Mouse (Mus musculus): ENCODE results near the gene Pik3ca.

The Pik3ca gene

DNA sequence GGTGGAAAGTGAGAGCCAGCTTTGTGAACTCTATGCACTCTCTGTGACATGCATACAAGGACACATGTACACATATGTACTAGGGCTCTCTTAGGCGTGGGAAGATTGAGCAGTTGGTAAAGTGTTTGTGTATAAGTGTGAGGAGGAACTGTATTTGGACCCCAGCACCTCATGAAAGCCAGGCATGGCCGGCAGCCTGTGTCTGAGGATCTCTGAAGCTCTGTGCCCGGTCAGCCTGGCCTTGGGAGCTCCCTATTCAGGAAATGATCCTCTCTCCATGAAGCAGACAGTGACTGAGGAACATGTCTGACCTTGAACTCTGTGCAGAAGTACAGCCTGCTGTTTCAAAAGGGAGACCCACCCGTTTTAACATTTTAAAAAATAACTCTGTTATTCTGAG, 41.2 kb downstream of the Pik3ca start:
- CTCF ChIA-PET: no interaction called here

DNA sequence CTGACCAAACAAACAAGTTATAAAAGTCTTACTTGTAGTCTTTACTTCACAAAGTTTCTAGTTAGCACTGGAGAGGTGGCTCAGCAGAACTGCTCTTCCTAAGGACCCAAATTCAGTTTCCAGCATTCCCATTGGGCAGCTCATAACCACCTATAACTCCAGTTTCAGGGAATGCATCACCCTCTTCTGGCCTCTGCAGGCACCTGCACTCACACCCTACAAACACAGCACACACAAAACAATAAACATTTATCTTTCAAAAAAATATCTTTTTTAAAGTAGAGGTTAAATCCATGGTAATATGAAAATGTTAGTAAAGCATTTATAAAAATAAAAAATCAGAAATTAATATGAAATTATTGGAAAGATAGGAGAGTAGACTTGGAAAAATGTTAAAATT, 44.2 kb downstream of the Pik3ca start:
- CTCF ChIA-PET: interaction anchor here (0.7 kb wide), 1 partner anchor 9 kb away, joined by 3 read pairs; no protein-coding TSS in a partner anchor

DNA sequence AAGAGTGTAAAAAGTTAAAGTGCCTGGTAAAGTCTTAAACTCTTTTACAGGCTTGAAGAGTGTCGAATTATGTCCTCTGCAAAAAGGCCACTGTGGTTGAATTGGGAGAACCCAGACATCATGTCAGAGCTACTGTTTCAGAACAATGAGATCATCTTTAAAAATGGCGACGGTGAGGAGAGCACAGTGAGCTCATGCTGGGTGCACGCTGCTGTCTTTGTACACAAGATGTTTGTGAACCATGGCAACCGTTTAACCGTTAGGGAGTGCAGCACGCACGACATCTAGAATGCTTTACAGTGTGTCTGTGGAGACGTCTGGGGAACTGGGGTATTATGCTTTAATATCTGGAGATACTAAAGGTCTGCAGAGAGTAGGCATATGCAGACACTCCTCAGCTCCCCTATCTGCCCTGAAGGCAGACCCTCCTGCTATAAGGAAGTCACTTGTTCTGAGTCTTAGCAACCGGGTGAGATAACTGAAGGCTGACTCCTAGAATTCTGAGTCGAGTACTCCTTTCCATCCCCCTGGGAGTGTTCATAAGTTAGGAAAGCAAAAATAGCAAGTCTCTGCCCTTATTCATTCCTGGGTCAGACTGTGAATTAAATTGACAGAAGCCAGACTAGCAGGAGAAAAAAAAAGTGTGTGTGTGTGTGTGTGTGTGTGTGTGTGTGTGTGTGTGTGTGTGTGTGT, 57.0 kb downstream of the Pik3ca start:
- CTCF ChIA-PET: no interaction called here

DNA sequence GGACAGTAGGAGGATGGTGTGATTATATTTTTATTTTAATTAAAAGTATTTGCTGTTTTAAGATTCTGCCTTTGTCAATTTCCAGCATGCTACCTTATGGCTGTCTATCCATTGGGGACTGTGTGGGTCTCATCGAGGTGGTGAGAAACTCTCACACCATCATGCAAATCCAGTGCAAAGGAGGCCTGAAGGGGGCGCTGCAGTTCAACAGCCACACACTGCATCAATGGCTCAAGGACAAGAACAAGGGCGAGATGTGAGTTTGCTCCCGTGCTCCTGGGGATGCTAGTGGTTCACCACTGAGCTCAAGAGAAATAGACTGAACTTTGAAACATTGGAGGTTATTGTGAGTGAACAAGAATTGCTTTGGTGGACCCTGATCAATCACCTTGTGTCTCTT, 62.3 kb downstream of the Pik3ca start:
- CTCF ChIA-PET: interaction anchor here (0.6 to 1.2 kb wide), 3 partner anchors 14 to 49 kb away, joined by 4 to 5 read pairs (median 4); no protein-coding TSS in a partner anchor

DNA sequence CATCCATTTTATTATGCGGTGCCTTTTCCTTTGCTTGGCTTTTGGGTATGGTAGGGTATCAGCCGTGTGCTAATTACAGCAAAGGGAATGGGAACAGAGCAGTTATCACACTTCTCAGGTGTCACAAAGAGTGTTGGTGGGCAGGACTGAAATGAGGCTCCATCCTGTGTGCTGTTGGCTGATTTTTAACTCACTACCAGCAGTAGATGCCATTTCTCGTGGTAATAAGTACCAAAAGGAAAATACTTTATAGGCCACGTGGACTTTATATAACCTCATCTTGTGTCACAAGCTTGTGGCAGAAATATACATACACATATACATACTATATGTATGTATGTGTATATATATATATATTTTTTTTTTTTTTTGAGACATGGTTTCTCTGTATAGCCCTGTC, 69.8 kb downstream of the Pik3ca start:
- CTCF ChIA-PET: no interaction called here

DNA sequence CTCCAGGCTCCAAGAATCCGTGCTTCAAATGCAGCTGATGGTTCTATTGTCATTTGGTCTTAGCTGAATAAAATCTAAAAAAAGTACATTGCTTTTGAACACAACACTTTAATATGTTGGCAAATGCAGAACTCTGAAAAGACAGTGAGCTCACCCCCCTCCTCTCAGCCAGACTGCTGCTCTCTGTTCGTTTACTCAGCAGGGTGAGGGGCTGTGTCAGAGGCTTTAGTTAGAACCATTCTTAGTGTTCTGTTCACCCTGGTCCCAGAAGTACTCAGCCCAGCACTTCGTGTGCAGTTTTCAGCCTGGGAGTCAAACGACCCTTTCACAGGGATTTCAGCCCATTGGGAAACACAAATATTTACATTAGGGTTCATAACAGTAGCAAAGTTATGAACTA, 70.9 kb downstream of the Pik3ca start:
- CTCF ChIA-PET: no interaction called here

DNA sequence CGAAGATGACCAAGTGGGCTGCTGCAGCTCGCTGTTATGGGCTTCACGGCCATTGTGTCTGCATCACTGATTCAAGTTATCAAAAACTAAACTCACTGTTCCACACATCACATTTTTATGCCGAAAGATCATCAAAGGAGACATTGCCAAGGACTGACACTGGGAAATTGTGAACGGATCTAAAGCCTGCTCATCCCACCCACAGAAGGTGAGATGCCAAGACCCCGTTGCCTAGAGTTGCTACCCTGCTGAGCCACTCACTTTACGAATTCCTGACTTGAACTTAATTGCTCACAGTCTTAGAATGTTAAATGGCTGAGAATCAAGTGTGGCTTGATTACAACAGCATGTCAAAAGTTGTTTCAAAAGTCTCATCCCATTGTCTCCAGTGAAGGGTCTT, 73.0 kb downstream of the Pik3ca start:
- CTCF ChIA-PET: interaction anchor here (0.6 kb wide), 1 partner anchor 39 kb away, joined by 3 read pairs; no protein-coding TSS in a partner anchor

DNA sequence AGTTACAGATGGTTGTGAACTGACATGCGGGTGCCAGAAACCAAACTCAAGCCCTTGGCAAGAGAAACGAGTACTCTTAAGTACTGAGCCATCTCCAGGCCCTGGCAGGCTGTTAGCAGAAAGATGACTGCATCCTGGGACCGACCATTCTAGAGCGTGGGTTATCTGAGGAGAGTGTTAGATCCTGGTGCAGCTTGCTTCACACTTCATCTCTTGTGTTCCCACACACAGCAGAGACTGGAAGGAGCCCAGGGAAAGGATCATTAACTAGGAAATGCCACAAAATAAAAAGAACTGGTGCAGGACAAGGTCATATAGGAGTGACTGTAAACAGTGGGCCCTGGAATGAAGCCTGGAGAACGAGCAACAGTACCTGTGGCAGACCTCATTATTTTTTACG, 73.6 kb downstream of the Pik3ca start:
- CTCF ChIA-PET: no interaction called here

DNA sequence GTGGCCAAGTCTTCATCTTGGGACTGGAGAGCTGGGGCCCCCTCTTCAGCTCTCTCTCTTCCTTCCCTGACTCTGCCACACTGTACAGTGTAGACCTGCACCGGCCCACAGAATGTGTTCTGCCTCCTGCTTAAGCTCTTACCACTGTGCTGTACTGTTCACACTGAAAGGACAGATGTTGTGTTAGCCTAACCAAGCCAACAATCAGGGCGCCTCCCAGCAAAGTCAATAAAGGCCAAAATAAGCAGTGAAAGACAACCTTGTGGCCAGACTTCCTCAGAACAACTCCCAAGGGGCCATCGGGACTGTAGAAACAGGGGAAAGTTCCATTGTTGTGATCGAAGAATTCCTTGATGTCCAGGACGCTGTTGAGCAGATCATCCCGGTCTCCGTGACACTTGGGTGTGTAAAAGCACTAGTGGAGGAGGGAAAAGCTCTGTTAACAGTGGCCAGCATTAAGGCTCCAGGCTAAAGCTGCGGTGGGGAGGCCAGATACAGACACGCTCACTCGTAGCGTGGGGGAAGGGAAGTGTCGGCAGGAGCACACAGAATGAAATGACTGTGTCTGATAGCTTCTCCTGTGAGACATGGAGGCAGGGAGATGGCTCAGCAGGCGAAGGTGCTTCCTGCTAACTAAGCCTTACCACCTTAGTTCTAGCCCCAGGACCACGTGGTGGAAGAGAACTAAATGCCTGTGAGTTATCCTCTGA, 74.9 kb downstream of the Pik3ca start:
- CTCF ChIA-PET: interaction anchor here (1.0 kb wide), 1 partner anchor 22 kb away, joined by 3 read pairs; no protein-coding TSS in a partner anchor

DNA sequence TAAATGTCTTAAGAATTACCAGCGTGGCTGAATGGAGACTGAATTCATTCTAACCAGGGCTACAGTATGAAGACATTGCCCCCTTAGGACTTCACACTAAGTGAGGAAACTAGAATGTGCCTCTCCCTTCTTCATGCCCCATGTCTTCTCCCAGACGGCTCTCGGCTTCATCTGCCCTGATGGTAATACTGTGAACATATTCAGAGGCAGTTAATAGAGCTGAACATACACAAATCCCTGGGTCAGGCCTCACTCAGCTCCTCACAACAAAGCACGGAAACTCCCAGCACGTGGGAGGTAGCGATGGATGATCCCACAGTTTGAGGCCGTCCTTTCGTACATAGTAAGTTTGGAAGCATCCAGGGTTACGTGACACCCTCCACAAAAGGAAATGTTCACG, 75.7 kb downstream of the Pik3ca start:
- CTCF ChIA-PET: no interaction called here

DNA sequence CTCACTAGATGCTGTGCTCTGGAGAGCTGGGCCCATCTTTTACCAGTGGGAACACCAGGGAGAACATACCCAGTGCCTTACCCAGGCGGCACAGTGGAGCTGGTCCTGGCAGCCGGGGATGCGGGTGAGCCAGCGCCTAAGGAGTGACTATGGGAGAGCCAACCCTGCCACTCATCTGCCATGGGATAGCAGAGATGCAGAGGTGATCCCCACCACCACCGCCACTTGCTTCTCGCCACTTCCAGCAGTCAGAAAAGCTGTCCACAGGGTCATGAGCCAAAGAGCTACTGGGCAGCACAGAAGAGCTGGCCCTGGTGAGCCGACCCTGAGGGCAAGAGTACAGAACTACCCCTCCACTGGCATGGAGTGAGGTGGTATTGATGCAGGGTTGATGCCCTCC, 82.5 kb downstream of the Pik3ca start:
- CTCF ChIA-PET: interaction anchor here (0.6 kb wide), 1 partner anchor 65 kb away, joined by 4 read pairs; no protein-coding TSS in a partner anchor

DNA sequence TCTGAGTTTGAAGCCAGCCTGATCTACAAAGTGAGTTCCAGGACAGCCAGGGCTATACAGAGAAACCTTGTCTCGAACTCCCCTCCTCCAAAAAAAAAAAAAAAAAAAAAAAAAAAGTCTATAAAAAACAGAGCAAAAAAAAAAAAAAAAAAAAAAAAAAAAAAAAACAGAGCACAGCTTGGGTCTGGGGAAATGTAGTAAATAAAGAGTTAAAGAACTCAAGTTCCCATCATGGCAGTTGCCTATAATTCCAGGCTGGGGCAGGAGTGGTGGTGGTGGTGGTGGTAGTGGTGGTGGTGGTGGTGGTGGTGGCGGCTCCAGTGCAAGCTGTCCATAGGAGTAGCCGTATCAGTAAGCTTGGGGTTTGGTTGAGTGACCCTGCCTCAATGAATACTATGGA, 85.6 kb downstream of the Pik3ca start:
- CTCF ChIA-PET: no interaction called here

DNA sequence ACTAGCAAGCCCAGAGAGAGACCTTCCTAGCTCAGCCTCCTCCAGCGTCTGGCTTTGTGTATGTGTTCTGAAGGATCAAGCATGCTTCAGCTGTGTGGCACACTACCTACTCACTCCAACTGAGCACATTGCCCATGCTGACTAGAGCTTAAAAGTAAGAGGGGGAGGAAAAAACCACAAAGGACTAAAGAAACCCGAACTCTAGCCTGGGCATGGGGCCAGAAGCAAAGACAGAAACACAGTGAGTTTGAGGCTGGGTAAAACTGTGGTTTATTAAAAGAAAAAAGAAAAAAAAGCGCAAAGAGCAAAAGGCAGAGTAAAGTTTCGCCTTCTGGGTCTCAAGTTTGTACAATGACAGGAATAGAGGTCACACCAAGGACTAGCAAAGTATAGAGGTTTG, 89.1 kb downstream of the Pik3ca start:
- CTCF ChIA-PET: no interaction called here

DNA sequence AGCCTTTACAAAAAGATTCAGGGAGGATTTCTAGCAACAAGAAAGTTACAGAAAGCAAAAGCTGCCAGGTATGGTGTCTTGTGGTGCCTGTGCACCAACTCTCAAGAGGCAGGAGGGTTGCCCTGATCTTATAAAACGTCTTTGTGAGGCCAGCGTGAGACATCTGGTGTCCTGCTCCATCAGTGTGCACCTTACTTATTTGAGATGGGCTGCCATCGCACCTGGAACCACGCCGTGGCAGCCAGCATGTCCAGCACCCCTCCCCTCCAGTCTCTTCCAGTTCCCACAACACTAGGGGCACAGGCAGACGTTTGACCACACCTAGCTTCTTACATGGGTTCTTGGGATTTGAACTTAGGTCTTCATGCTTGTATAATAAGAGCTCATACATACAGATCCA, 90.7 kb downstream of the Pik3ca start:
- CTCF ChIA-PET: interaction anchor here (1.0 kb wide), 1 partner anchor 19 kb away, joined by 3 read pairs; no protein-coding TSS in a partner anchor

DNA sequence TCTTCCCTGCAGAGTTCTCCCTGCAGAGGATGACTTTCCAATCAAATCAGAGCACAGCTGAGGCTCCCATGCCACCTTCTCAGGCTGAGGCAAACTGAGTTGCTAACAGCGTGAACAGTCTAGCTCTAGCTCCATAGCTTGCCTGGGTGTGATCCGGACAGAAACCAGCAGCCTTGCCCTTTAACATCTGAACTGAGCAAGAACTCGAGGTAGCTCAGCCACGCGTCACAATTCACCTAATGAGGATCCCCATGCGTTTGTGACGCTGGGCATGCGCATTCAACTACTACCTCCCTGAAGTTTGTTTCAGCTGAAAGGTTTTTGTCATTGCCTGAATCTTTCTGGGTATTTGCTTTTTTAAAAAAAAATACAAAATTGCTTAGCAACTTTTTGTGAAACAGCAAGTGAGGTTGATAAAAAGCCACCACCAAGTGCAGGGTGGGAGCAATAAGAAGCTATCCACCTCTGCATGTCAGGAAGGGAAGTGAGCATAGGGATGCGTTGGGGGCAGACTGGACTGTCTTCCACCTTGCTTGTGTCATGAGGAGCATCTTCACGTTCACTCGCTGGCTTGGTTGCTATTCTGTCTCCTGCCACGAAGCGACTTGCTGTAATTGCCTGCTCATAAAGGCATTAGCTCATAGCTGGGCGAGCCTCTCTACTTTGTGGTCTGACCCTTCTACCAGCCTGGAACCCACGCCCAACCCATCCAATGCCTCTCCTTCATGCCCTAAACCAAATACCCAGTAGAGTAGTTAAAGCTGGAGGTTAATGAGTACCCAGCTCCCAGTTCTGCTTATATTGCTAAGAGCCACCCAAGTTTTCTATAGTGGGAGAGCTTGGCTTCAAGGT, 92.8 kb downstream of the Pik3ca start:
- CTCF ChIA-PET: no interaction called here

DNA sequence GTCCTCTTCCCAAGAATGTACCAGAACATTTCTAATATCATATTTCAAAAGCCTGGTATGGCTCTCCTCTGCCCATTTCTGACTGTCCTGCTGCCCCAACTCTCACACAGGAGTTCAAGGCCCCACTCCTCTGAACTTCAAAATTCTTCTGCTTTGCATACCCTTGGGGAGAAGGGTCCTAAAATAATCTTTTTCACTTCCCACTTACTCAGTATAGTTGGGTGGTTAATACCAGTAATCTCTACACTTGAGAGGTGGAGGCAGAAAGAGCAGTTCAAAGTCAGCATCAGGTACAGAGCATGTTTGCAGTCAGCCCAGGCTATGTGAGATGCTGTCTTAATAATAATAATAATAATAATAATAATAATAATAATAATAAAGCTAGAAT, 93.5 kb downstream of the Pik3ca start:
- CTCF ChIA-PET: interaction anchor here (0.6 kb wide), 1 partner anchor 1468 kb away, joined by 3 read pairs; no protein-coding TSS in a partner anchor

DNA sequence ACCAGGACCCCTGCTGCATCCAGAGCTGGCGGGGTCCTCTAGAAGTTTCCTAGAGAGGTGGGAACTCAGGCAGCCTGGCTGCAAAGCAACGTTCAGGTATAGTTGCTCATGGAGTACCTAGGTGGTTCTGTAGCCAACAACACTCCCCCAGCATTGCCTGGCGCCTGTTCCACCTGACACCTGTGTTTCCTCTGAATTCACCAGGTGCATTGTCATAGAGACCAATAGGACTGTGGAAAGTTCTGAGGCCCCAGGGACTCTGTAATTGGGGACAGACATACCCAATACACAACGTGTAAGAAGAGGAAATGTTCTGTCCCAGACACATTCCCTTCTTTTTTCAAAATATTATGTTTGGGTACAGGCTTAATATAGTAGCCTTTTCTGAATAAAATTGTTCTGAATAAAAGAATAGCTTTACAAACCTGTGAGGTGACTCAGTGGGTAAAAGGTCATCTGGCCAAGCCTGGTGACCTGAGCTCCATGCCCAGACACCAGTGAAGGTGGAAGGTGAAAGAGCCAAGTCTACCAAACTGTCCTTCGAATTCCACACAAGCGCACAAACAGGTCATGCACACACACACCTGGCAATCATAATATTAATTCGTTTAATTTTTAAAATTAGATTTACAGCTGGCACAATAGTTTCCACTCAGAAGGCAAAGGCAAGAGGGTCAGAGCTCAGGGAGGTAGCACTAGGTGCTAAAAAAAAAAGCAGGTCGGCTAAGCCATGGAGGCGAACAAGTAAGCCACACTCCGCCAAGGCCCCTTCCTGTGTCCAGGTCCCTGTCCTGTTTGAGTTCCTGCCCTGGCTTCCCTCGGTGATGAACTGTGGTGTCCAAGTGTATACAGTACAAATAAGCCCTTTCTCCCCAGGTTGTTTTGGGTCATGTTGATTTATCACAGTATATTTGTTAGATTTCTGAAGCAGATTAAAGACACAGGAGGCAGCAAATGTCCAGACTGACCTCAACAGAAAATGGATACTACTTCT, 94.9 kb downstream of the Pik3ca start, which contains the start of gene Kcnmb3:
Kcnmb3 (minus strand) TSS at position 135 of the 994 bp plus-strand sequence.
- CTCF ChIA-PET: interaction anchor here (0.8 kb wide), 1 partner anchor 18 kb away, joined by 5 read pairs; the partner anchor contains the start of gene Zfp639

DNA sequence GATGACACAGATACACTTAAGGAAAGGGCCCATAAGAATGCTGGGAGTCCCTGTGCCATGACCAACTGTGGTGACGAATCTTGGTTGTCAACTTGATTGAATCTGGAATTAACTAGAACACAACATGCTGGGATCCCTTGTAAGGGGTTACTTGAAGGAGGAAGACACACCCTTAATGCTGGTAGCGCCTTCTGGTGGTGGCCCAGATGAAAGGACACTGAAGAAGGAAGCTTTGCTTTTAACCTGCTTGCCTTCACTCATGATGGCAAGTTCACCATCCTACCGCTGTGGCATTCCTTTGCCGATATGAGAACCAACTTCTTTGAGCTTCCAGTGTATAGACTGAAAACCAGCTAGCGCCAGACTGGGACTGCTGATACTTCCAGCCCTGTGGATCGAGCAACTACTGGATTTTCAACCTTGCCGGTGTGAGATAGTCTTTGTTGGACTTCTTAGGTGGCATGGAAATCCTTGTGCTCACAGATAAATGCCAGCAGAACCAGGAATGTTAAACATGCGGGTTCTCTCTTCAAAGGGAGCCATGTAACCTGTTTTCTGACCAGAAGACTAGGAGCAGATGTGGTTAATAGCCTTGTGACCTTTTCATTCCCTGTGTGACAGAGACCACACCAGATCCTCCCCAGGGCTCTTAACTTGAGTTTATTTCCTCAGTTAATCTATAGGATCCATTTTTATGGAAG, 97.1 kb downstream of the Pik3ca start:
- CTCF ChIA-PET: interaction anchor here (0.6 to 1.2 kb wide), 2 partner anchors 22 to 205 kb away, joined by 3 to 5 read pairs; no protein-coding TSS in a partner anchor

DNA sequence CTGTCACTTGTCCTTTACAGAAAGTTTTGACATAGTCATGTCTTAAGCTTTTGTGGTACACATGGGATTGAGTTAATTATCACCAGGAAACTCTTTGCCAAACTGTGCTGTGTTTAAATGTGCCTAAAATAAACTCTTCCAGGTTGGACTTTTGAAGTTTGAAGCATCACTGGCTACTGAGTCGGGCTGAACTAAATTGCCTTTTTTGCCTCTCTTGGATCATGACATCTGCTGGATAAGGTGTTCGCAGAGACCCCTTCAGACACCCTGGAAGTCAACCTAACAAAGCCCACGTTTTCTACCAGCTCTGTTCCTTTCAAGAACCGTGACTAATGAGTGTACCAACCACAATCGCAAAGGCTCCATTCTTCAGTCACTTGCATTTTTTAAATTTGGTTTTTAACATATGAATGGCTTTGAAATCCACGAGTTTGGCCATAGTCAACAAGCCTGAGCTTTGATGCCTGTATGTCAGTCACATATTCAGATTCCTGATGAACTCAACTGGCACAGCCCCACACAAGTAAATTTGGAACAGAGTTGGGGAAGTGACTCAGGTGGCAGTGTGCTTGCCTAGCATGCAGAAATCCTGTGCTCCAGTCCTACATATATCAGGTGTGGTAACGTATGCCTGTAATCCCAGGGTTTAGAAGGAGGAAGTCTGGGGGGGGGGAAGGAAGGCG, 97.8 kb downstream of the Pik3ca start:
- CTCF ChIA-PET: interaction anchor here (0.6 to 1.2 kb wide), 3 partner anchors 23 to 162 kb away, joined by 3 to 21 read pairs (median 4); no protein-coding TSS in a partner anchor
